Mouse (Mus musculus): ENCODE results near the gene Tada2a. TPM values are rescaled to one million over a fixed set of nuclear protein-coding genes. Genes with fewer than 3 reads are reported as not detected.
A peak's percentile ranks its signal among the peaks of the same experiment; 100 is the strongest.

Gene Tada2a
- total and polyA plus RNA-seq, 2 experiments from 2014 or later: 2.2 to 10.3 TPM

- Histone ChIP-seq H3K27me3 (ENCODE audit: control insufficient read depth, insufficient read depth, low read length) (no peaks in the 10 kb centered on the region), H3K27ac (ENCODE audit: low read depth) (no peak overlapping the region), H3K36me3 (replicated peaks; ENCODE audit: control insufficient read depth, insufficient read depth, low read length) (no peaks in the 10 kb centered on the region), H3K9ac (replicated peaks; ENCODE audit: low read depth, low read length) (no peak overlapping the region), H3K4me1 (ENCODE audit: control insufficient read depth, insufficient read depth) (no peaks in the 10 kb centered on the region), H3K9me3 (replicated peaks; ENCODE audit: control insufficient read depth, low read length) (no peaks in the 10 kb centered on the region), H3K4me3 (ENCODE audit: low read depth, low read length) (no peak overlapping the region), H3K4me2 (ENCODE audit: low read depth, low read length) (no peak overlapping the region)
- 65% methylated on average over 4 of the region's 4 CpGs for WGBS
- TF ChIP-seq CTCF (IDR thresholded peaks at IDR 0.05; ENCODE audit: low read depth): no peak
- no peak for TF ChIP-seq EP300 (IDR thresholded peaks at IDR 0.05; ENCODE audit: low read depth)
- DNase-seq (ENCODE audit: low spot score): no peak
- ATAC-seq (ENCODE audit: insufficient read depth, low read depth): no peak
Measured at GRCm38 (mm10) chr11:84164561-84164960, 35.2 kb upstream of the Tada2a start.

- H3K36me3 ChIP-seq (replicated peaks; ENCODE audit: control insufficient read depth, insufficient read depth, low read length): no peaks in the 10 kb centered on the region
- TF ChIP-seq EP300 (IDR thresholded peaks at IDR 0.05; ENCODE audit: low read depth) (no peak), CTCF (IDR thresholded peaks at IDR 0.05; ENCODE audit: low read depth) (no peak)
- H3K9ac ChIP-seq (replicated peaks; ENCODE audit: low read depth, low read length): no peak overlapping the region
- ATAC-seq (ENCODE audit: insufficient read depth, low read depth) (no peak), DNase-seq (ENCODE audit: low spot score) (no peak)
- H3K4me2 ChIP-seq (ENCODE audit: low read depth, low read length): no peak overlapping the region
- H3K27me3 ChIP-seq (ENCODE audit: control insufficient read depth, insufficient read depth, low read length): no peaks in the 10 kb centered on the region
- H3K27ac ChIP-seq (ENCODE audit: low read depth): no peak overlapping the region
- no peaks in the 10 kb centered on the region for H3K4me1 ChIP-seq (ENCODE audit: control insufficient read depth, insufficient read depth)
- 80% methylated on average over 6 of the region's 6 CpGs for WGBS
- no peak overlapping the region for H3K4me3 ChIP-seq (ENCODE audit: low read depth, low read length)
- H3K9me3 ChIP-seq (replicated peaks; ENCODE audit: control insufficient read depth, low read length): no peaks in the 10 kb centered on the region
Measured at GRCm38 (mm10) chr11:84164123-84164522, 34.7 kb upstream of the Tada2a start.

GRCm38 (mm10) chr11:84156535-84157262 lies 27.3 kb upstream of the Tada2a start:
- H3K27me3 ChIP-seq (ENCODE audit: control insufficient read depth, insufficient read depth, low read length): no peaks in the 10 kb centered on the region
- TF ChIP-seq CTCF (IDR thresholded peaks at IDR 0.05; ENCODE audit: low read depth): no peak
- no peak for TF ChIP-seq EP300 (IDR thresholded peaks at IDR 0.05; ENCODE audit: low read depth)
- WGBS: 85% methylated on average over 4 of the region's 4 CpGs

GRCm38 (mm10) chr11:84150884-84151283 lies 21.5 kb upstream of the Tada2a start:
- no peak overlapping the region for H3K4me3 ChIP-seq (ENCODE audit: low read depth, low read length)
- no peak overlapping the region for H3K4me2 ChIP-seq (ENCODE audit: low read depth, low read length)
- H3K9me3 ChIP-seq (replicated peaks; ENCODE audit: control insufficient read depth, low read length): no peaks in the 10 kb centered on the region
- H3K4me1 ChIP-seq (ENCODE audit: control insufficient read depth, insufficient read depth): no peaks in the 10 kb centered on the region
- no peak overlapping the region for H3K9ac ChIP-seq (replicated peaks; ENCODE audit: low read depth, low read length)
- no peaks in the 10 kb centered on the region for H3K36me3 ChIP-seq (replicated peaks; ENCODE audit: control insufficient read depth, insufficient read depth, low read length)
- no peaks in the 10 kb centered on the region for H3K27me3 ChIP-seq (ENCODE audit: control insufficient read depth, insufficient read depth, low read length)
- 64% methylated on average over 2 of the region's 2 CpGs for WGBS
- TF ChIP-seq EP300 (IDR thresholded peaks at IDR 0.05; ENCODE audit: low read depth): no peak
- 0 out of 2 replicates have a peak, but pooled peaks have one; percentile 14 for TF ChIP-seq CTCF (IDR thresholded peaks at IDR 0.05; ENCODE audit: low read depth)
- no peak overlapping the region for H3K27ac ChIP-seq (ENCODE audit: low read depth)
- no peak for ATAC-seq (ENCODE audit: insufficient read depth, low read depth)
- no peak for DNase-seq (ENCODE audit: low spot score)

More at GRCm38 (mm10) chr11:84156535-84157262, 27.3 kb upstream of the Tada2a start:
- Histone ChIP-seq H3K4me2 (ENCODE audit: low read depth, low read length) (no peak overlapping the region), H3K4me1 (ENCODE audit: control insufficient read depth, insufficient read depth) (no peaks in the 10 kb centered on the region), H3K27ac (ENCODE audit: low read depth) (no peak overlapping the region), H3K9ac (replicated peaks; ENCODE audit: low read depth, low read length) (no peak overlapping the region), H3K9me3 (replicated peaks; ENCODE audit: control insufficient read depth, low read length) (no peaks in the 10 kb centered on the region), H3K36me3 (replicated peaks; ENCODE audit: control insufficient read depth, insufficient read depth, low read length) (no peaks in the 10 kb centered on the region), H3K4me3 (ENCODE audit: low read depth, low read length) (no peak overlapping the region)
- ATAC-seq (ENCODE audit: insufficient read depth, low read depth) (no peak), DNase-seq (ENCODE audit: low spot score) (no peak)

GRCm38 (mm10) chr11:84146081-84146480 lies 16.7 kb upstream of the Tada2a start:
- no peak overlapping the region for H3K9ac ChIP-seq (replicated peaks; ENCODE audit: low read depth, low read length)
- H3K4me3 ChIP-seq (ENCODE audit: low read depth, low read length): no peak overlapping the region
- DNase-seq (ENCODE audit: low spot score): no peak
- no peak overlapping the region for H3K4me2 ChIP-seq (ENCODE audit: low read depth, low read length)
- H3K36me3 ChIP-seq (replicated peaks; ENCODE audit: control insufficient read depth, insufficient read depth, low read length): no peaks in the 10 kb centered on the region
- no peak overlapping the region for H3K27ac ChIP-seq (ENCODE audit: low read depth)
- H3K27me3 ChIP-seq (ENCODE audit: control insufficient read depth, insufficient read depth, low read length): no peaks in the 10 kb centered on the region
- whole genome bisulfite sequencing: 61% methylated on average over 3 of the region's 3 CpGs
- no peaks in the 10 kb centered on the region for H3K4me1 ChIP-seq (ENCODE audit: control insufficient read depth, insufficient read depth)
- no peaks in the 10 kb centered on the region for H3K9me3 ChIP-seq (replicated peaks; ENCODE audit: control insufficient read depth, low read length)
- no peak for ATAC-seq (ENCODE audit: insufficient read depth, low read depth)
- TF ChIP-seq EP300 (IDR thresholded peaks at IDR 0.05; ENCODE audit: low read depth) (no peak), CTCF (IDR thresholded peaks at IDR 0.05; ENCODE audit: low read depth) (no peak)

Measured in heart, postnatal 0 days (tissue).